Mouse (Mus musculus): ENCODE data around the gene Polr2l. TPM values are rescaled to one million over a fixed set of nuclear protein-coding genes. Genes with fewer than 3 reads are reported as not detected.

The Polr2l gene
- total RNA-seq, 2 experiments from 2014 or later, result 43.9 to 50.4 TPM

DNA sequence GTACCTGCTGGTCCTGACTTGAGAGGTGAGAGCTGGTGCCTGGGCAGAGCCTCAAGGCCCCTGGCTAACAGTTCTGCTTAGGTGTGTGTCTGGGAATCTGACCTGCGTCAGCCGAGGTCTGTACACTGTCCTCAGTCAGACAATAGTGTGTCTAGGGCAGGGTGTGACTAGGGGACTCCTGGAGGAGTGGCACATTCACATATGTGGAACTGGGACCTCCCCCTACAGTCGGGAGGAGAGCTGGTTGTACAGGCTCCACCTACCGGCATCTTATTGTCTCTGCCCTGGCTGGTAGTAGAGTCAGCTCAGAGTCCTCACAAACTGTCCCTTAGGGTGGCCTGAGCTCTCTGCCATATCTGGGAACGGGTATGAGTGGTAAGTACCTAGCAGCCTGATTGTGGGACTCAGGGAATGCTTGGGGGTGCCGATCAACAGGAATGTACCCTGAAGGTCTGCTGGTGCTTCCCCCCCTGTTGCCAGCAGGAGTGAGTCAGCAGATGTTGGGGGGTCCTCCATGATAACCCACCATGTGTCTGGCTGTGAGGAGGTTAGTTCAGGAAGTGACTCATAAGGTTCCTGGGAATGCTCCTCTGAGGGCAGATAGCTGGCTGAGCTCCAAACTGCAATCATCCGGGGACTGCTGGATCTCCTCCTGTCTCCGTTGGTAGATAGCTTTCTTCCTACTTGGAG, 6.3 kb downstream of the Polr2l start:
- peak in 1 of 2 experiments; percentile 61 for DNase-seq (ENCODE audit: low spot score in 2 of 2)

GRCm38 (mm10) chr7:141468164-141468521, 6.8 kb downstream of the Polr2l start:
- no peak for DNase-seq (ENCODE audit: low spot score in 2 of 2)

DNA sequence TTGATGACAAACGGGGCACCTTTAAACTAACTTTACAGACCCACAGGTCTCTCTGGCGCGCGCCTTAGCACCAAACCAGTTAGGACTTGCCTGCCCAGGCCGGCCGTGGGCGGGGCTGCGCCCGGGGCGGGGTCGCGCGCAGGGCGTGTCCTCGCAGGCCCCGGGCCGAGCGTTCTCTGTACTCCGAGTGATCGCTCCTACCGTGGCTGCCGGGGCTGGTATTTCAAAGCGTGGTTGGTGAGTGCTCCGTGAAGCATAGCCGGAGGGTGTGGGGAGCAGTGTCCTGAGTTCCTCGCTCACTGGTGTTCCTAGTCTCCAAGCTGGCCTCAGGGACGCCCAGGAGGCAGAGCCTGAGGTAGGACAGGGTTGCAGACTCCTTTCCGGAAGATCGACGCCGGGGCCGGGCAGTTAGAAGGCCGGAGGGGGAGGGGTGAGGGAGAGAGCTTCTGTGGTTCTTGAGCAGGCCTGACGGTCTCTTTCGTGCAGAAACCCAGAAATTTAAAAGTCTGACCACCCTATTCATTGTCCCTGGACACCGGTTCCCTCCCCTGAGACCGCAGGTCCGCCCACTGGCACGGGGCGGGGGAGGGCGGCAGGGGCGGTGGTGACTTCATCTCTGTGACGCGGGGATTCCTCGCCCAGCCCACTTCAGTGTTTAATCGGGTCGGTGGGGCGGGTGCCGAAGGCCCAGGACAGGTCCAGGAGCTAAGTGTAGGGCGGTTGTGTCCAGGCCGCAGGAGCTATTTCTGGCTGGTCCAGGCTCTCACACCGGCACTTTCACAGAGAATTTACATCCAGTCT, 7.5 kb downstream of the Polr2l start, which contains the start of gene Cd151:
Gene Cd151, plus strand, starts transcription at position 163 of the 801 bp plus-strand sequence.
- peak in 1 of 2 experiments; percentile 54 for DNase-seq (ENCODE audit: low spot score in 2 of 2)

DNA sequence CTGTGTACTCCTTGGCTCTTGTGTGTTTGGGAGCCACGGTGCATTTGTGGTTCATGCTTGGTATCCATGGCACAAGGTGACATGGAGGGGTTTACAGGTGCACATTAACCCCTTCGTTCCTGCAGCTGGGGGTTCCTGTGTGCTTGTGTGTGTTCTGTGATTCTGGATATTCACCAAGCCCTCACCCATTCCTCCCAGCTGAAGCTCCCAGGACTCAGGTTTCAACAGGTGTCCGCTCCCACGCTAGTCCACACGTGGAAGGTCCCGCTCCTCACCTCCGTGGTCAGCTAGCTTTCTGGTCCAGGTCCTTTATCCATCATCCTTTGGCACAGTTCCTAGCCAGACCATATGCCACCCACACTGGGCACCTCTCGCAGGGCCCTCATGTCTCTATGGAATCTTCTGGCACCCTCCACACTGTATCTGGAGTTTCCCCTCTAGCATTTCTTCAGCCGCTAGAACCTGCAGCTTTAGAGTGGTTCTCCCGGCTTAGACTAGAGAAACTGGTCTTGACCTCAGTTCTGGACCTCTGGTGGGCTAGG, 8.3 kb downstream of the Polr2l start:
- DNase-seq (ENCODE audit: low spot score in 2 of 2), result no peak

DNA sequence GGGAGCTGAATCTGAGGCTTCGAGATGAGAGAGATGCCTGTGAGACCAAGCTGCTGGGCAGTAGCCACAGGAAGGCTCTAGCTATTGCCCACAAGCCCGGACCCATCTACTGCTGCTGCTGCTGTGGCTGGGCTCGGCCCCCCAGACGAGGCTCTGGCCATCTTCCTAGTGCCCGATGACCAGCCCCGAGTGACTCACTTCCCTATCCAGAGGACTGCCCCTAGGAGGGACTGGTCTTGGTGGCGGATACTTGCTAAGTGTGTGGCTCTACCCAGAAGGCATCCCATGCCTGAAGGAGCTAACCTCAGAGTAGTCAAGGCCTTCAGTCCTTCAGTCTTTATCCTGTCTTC, 8.9 kb downstream of the Polr2l start:
- DNase-seq (ENCODE audit: low spot score in 2 of 2), result no peak

- no peak for DNase-seq (ENCODE audit: low spot score in 2 of 2)
Observed at GRCm38 (mm10) chr7:141465388-141466044, 9.4 kb downstream of the Polr2l start.

GRCm38 (mm10) chr7:141464603-141465201, 10.2 kb downstream of the Polr2l start:
- no peak for DNase-seq (ENCODE audit: low spot score in 2 of 2)

- no peak for DNase-seq (ENCODE audit: low spot score in 2 of 2)
Observed at GRCm38 (mm10) chr7:141463824-141464602, 10.9 kb downstream of the Polr2l start.

- no peak for DNase-seq (ENCODE audit: low spot score in 2 of 2)
Observed at GRCm38 (mm10) chr7:141462333-141462821, 12.6 kb downstream of the Polr2l start.

GRCm38 (mm10) chr7:141461521-141462332, 13.2 kb downstream of the Polr2l start:
- DNase-seq (ENCODE audit: low spot score in 2 of 2), result no peak

GRCm38 (mm10) chr7:141460391-141461113, 14.4 kb downstream of the Polr2l start, which contains the start of gene Cracr2b:
TSS of gene Cracr2b (plus strand) at chr7:141461094.
- no peak for DNase-seq (ENCODE audit: low spot score in 2 of 2)

- DNase-seq (ENCODE audit: low spot score in 2 of 2), result no peak
Observed at GRCm38 (mm10) chr7:141460001-141460390, 14.9 kb downstream of the Polr2l start.

GRCm38 (mm10) chr7:141459301-141459711, 15.6 kb downstream of the Polr2l start:
- no peak for DNase-seq (ENCODE audit: low spot score in 2 of 2)

- no peak for DNase-seq (ENCODE audit: low spot score in 2 of 2)
Observed at GRCm38 (mm10) chr7:141458661-141459060, 16.3 kb downstream of the Polr2l start.

DNA sequence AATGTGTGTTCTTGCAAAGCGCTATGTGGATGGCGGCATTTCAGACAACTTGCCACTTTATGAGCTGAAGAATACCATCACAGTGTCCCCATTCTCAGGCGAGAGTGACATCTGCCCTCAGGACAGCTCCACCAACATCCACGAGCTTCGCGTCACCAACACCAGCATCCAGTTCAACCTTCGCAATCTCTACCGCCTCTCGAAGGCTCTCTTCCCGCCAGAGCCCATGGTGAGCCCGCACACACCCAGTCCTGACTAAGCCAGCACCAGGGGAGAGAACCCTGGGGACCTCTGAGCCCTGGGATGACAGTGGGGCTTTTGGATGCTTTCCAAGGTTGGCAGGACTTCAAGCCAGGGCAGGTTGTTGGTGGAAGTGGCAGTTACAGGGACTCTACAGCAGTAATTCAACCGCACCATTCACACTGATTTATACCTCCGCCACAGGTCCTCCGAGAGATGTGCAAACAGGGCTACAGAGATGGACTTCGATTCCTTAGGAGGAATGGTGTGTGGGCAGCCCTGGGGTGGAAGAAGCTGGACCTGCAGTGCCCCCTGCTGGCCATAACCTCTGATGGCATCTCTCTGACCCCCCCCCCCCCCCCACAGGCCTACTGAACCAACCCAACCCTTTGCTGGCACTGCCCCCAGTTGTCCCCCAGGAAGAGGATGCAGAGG, 16.8 kb downstream of the Polr2l start:
- DNase-seq (ENCODE audit: low spot score in 2 of 2), result no peak

DNA sequence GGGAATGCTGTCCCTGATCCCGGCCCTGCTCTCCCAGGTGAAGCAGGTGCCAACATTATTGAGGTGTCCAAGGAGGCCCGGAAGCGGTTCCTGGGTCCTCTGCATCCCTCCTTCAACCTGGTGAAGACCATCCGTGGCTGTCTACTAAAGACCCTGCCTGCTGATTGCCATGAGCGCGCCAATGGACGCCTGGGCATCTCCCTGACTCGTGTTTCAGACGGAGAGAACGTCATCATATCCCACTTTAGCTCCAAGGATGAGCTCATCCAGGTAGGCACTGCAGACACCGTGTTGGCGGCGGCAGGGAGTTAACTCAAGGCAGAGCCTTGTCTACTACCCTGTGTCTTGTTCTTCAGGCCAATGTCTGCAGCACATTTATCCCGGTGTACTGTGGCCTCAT, 17.7 kb downstream of the Polr2l start:
- no peak for DNase-seq (ENCODE audit: low spot score in 2 of 2)

DNA sequence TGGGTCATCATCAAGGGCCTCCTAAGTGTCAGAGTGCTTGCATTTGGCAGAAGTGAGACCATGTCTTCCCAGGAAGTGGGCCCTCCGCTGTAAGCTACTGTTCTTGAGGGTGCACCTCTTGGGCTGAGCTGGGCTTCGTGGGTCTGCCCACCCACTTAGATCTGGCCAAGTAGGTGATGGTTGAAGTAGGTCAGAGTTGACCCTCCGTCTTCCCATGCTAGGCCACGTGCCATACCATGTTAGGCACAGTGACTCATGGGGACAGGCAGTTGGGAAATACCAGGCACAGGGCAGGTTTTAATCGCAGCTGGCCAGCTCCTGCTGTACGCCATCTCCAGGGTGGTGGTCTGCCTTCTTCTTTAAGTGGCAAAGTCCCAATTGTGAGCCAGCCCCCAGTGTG, 18.2 kb downstream of the Polr2l start:
- DNase-seq (ENCODE audit: low spot score in 2 of 2), result no peak

All from layer of hippocampus, postnatal 14 days (tissue).